Mouse (Mus musculus) embryonic facial prominence, embryonic 15.5 days (tissue): ENCODE results near the gene Ccdc115. TPM values are rescaled to one million over a fixed set of nuclear protein-coding genes. Genes with fewer than 3 reads are reported as not detected.

Source experiments
- ATAC-seq: fragments of 200-750 bp; cut with Nextera tagmentation; 2 replicates; pipeline ENCODE4 v1.8.0; 2017; ENCODE audit warnings: low read depth, moderate TSS enrichment; ENCODE audit not compliant: insufficient number of reproducible peaks, low FRiP score, low TSS enrichment
- H3K27ac ChIP-seq: fragments of 300-500 bp; sonication (generic); replicated peaks from 2 replicates; pipeline ENCODE4 v1.5.1; 2015; ENCODE audit warnings: mild to moderate bottlenecking, inconsistent platforms
- H3K27me3 ChIP-seq: fragments of 300-500 bp; sonication (generic); 2 replicates; pipeline ENCODE4 v1.6.1; 2015; ENCODE audit warnings: inconsistent platforms
- H3K36me3 ChIP-seq: fragments of 300-500 bp; sonication (generic); 2 replicates; pipeline ENCODE4 v1.6.1; 2015; ENCODE audit warnings: mild to moderate bottlenecking, inconsistent platforms
- H3K4me1 ChIP-seq: fragments of 300-500 bp; sonication (generic); 2 replicates; pipeline ENCODE4 v1.6.1; 2015; ENCODE audit warnings: inconsistent platforms
- H3K4me2 ChIP-seq: fragments of 300-500 bp; sonication (generic); replicated peaks from 2 replicates; pipeline ENCODE4 v1.6.1; 2015; ENCODE audit warnings: mild to moderate bottlenecking, inconsistent platforms
- H3K4me3 ChIP-seq: fragments of 300-500 bp; sonication (generic); replicated peaks from 2 replicates; pipeline ENCODE4 v1.5.1; 2015; ENCODE audit warnings: mild to moderate bottlenecking, inconsistent platforms
- H3K9ac ChIP-seq: fragments of 300-500 bp; sonication (generic); 2 replicates; pipeline ENCODE4 v1.6.1; 2015; ENCODE audit warnings: inconsistent platforms
- H3K9me3 ChIP-seq: fragments of 300-500 bp; sonication (generic); replicated peaks from 2 replicates; pipeline ENCODE4 v1.6.1; 2016; ENCODE audit warnings: inconsistent platforms
- WGBS: fragments of 180-500 bp; shearing (Covaris S2); methylation state at CpG from one replicate; pipeline ENCODE4 v1.1.7; 2015; 5-methylcytosine and 5-hydroxymethylcytosine counted together
- polyA plus RNA-seq: library from polyadenylated mRNA; unstranded; fragments of >200 nt; fragmentation: Nextera tagmentation; extraction: Ambion mirVana; gene quantifications from 2 replicates; pipeline ENCODE4 v1.2.1, GENCODE M21; 2015

The Ccdc115 gene
- polyA plus RNA-seq, result 57.3 and 58.4 TPM in 2 replicates

DNA sequence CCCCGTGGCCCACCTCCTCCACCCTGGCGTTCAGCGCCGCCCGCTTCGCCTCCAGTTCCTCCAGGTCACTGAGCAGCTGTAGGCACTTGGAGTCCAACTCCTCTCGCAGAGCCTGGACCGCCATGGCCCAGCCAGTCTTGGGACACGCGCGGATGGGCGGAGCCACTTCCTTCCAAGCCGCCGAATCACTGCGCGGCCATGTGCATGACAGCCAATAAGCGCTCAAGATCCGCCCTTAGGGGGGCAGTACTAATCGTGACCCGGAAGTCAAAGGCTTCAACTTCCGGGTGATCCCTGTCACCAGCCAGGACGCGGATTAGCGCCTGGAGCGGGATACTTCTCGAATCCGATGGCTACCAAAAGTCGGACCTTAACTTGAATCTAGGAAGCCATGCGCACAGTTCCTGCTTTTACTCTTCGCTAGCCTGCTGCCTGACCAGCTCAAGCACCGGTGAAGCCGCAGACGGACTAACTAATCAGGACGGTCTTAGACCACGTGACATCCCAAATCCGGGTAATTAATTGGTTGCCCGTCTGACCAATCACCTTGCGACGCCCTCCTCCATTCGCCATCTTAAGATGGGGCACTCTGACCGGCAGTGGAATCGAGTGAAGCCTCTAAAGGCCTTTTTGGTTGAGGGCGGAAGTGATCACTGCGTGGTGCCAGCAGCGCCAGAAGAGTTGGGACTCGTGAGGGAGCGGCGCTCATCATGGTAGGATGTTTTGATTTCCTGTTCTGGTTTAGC, at the start of gene Ccdc115, which contains the start of gene Imp4:
Ccdc115 (minus strand) TSS at position 458 of the 746 bp plus-strand sequence.
Imp4 (plus strand) TSS at position 637 of the 746 bp plus-strand sequence.
- Histone ChIP-seq H3K4me1 (peaks cover 22% of the 10 kb centered on the region), H3K36me3 (peaks cover 22% of the 10 kb centered on the region), H3K27ac (peak within 1 kb of the TSS; percentile 84), H3K4me2 (peak within 1 kb of the TSS; percentile 76), H3K9me3 (no peaks in the 10 kb centered on the region), H3K4me3 (peak within 1 kb of the TSS; percentile 71), H3K27me3 (no peaks in the 10 kb centered on the region), H3K9ac (peak within 1 kb of the TSS; percentile 62)
- ATAC-seq, result peak; percentile 96
- under 1% methylated on average over 48 of the region's 48 CpGs for WGBS

DNA sequence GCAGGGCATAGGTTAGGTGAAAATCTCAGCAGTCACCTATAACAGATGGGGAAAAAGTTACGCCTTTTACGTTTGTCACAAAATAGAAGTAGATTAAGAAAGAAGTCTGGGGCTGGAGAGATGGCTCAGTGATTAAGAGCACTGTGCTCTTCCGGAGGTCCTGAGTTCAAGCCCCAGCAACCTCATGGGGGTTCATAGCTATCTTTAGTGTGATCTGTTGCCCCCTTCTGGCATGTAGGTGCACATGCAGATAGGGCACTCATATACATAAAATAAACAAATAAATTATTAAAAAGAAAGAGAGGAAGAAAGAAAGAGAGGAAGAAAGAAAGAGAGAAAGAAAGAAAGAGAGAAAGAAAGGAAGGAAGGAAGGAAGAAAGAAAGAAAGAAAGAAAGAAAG, 47.9 kb upstream of the Ccdc115 start:
- WGBS, result 90% methylated on average over 3 of the region's 3 CpGs
- H3K4me1 ChIP-seq, result peaks cover 6% of the 10 kb centered on the region; the same call in 1 of the 2 replicates
- ATAC-seq, result no peak
- H3K9me3 ChIP-seq, result no peaks in the 10 kb centered on the region
- H3K4me2 ChIP-seq, result no peak overlapping the region
- no peaks in the 10 kb centered on the region for H3K27me3 ChIP-seq
- H3K4me3 ChIP-seq, result no peak overlapping the region
- H3K36me3 ChIP-seq, result no peaks in the 10 kb centered on the region
- no peak overlapping the region for H3K9ac ChIP-seq
- no peak overlapping the region for H3K27ac ChIP-seq

- Histone ChIP-seq H3K4me2 (peak overlapping the region; percentile 45), H3K36me3 (no peaks in the 10 kb centered on the region), H3K4me3 (peak overlapping the region; percentile 21), H3K27ac (no peak overlapping the region), H3K9me3 (no peaks in the 10 kb centered on the region), H3K9ac (no peak overlapping the region), H3K4me1 (peaks cover 6% of the 10 kb centered on the region; the same call in 1 of the 2 replicates), H3K27me3 (no peaks in the 10 kb centered on the region)
- ATAC-seq, result no peak
- WGBS, result 7% methylated on average over 25 of the region's 25 CpGs
Observed at GRCm38 (mm10) chr1:34485461-34486188, 46.2 kb upstream of the Ccdc115 start.

- no peak overlapping the region for H3K27ac ChIP-seq
- no peak overlapping the region for H3K4me3 ChIP-seq
- no peaks in the 10 kb centered on the region for H3K27me3 ChIP-seq
- H3K36me3 ChIP-seq, result no peaks in the 10 kb centered on the region
- no peaks in the 10 kb centered on the region for H3K9me3 ChIP-seq
- H3K4me1 ChIP-seq, result peaks cover 6% of the 10 kb centered on the region; the same call in 1 of the 2 replicates
- WGBS, result 63% methylated on average over 10 of the region's 10 CpGs
- no peak overlapping the region for H3K4me2 ChIP-seq
- H3K9ac ChIP-seq, result no peak overlapping the region
- ATAC-seq, result no peak
Observed at GRCm38 (mm10) chr1:34484470-34484869, 45.0 kb upstream of the Ccdc115 start.

DNA sequence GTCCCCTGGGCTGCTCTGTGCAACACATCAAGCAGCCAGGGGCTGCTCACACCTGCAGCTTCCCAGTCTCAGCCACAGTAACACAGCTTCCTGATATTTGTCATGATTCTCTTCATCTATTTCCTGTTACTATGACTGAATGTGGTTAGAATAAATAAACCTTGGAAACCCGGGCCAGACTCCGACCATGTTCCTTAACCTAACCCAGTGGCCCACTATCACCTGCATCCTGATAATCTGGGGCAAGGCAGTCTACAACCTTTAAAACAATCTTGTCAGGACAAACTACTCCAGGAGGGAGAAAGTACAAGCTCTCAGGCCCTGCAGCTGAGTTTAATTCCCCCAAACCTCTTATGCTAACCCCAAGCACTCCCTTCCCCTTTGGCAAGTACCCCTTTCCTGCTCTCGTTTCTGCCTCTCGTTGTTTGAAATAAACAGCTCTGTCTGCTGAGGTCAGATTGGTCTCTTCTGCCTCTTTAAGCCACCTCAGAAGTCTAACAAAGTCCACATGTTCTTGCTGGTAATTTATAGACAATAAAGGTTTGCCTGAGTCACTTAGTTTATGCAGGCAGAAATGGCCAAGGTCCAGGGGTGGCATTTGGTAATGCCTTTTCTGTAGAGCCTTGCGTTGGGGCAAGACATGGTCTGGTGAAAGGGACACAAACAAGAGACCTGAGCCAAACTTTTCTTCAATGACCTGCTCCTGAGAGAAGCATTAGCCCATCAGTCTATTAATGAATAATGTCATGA, 42.6 kb upstream of the Ccdc115 start:
- no peak overlapping the region for H3K4me2 ChIP-seq
- no peaks in the 10 kb centered on the region for H3K9me3 ChIP-seq
- H3K9ac ChIP-seq, result no peak overlapping the region
- no peaks in the 10 kb centered on the region for H3K27me3 ChIP-seq
- no peaks in the 10 kb centered on the region for H3K36me3 ChIP-seq
- 48% methylated on average over 5 of the region's 5 CpGs for WGBS
- H3K4me3 ChIP-seq, result no peak overlapping the region
- no peak for ATAC-seq
- H3K27ac ChIP-seq, result no peak overlapping the region
- H3K4me1 ChIP-seq, result peaks cover 11% of the 10 kb centered on the region

DNA sequence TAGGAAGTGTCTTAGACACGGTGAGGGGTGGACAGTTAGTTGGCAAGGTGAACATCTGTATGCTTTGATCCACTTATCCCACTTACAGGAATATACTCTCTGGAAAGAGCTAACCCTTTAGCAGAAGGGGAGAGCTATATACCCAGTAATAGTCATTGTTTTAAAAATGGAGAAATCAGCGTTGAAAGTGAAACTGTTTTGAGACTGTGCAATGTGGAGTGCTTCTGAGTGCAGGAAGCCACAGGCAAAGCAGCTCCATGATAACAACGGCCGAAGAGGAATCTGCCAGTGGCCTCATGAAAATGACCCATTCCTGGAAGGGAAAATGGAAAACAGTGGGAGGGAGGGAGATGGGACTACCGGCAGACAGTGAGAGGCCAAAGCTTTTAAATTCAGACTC, 41.3 kb upstream of the Ccdc115 start:
- ATAC-seq, result no peak
- Histone ChIP-seq H3K27me3 (no peaks in the 10 kb centered on the region), H3K4me3 (no peak overlapping the region), H3K27ac (no peak overlapping the region), H3K36me3 (no peaks in the 10 kb centered on the region), H3K9ac (no peak overlapping the region), H3K9me3 (no peaks in the 10 kb centered on the region), H3K4me1 (peaks cover 10% of the 10 kb centered on the region), H3K4me2 (no peak overlapping the region)
- 69% methylated on average over 5 of the region's 5 CpGs for WGBS

DNA sequence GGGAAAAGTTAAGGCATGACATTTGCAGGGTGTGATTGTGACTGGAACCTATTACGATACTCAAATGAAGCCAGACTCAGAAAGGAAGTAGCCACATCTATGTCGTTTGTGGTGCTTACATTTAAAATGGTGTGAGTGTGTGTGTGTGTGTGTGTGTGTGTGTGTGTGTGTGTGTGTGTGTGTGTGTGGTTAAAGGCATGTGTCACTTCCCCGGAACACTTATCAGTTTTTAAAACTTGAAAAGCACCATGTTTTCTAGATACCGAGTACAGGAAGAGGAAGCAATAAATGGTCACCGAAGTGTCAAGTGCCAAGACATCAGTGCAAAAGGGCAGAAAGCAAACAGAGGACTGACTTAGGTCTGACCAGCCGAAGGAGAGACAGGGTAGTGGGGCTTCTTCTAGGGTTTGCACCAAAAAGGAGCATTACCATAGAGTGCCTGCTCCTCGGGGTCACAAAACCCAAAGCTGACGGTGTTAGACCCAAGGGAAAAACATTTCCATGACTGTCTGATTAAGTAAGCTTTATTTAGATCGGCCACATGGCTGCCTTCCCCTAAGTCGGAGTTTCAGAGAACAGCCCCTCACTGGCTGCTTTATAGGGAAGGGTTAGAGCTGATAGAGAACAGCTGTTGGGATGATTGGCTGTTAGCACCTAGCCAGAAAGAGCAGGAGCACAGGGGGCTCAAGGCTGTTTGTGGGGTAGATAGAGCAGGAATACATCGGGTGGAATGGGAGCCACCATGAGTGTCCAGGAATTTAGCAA, 39.6 kb upstream of the Ccdc115 start:
- Histone ChIP-seq H3K9ac (no peak overlapping the region), H3K36me3 (no peaks in the 10 kb centered on the region), H3K4me1 (peaks cover 5% of the 10 kb centered on the region; the same call in 1 of the 2 replicates), H3K27me3 (no peaks in the 10 kb centered on the region), H3K9me3 (no peaks in the 10 kb centered on the region), H3K27ac (no peak overlapping the region), H3K4me3 (no peak overlapping the region), H3K4me2 (no peak overlapping the region)
- WGBS, result 36% methylated on average over 11 of the region's 11 CpGs
- ATAC-seq, result no peak

GRCm38 (mm10) chr1:34472427-34473300, 33.2 kb upstream of the Ccdc115 start:
- peaks cover 13% of the 10 kb centered on the region; the same call in 1 of the 2 replicates for H3K27me3 ChIP-seq
- H3K9ac ChIP-seq, result peak overlapping the region; percentile 28
- H3K27ac ChIP-seq, result no peak overlapping the region
- H3K9me3 ChIP-seq, result no peaks in the 10 kb centered on the region
- peak overlapping the region; percentile 92 for H3K4me2 ChIP-seq
- H3K4me3 ChIP-seq, result peak overlapping the region; percentile 54
- 0% methylated on average over 42 of the region's 43 CpGs for WGBS
- peaks cover 9% of the 10 kb centered on the region; the same call in 1 of the 2 replicates for H3K4me1 ChIP-seq
- no peaks in the 10 kb centered on the region for H3K36me3 ChIP-seq
- ATAC-seq, result peak; percentile 49; the same call in 1 of the 2 replicates

GRCm38 (mm10) chr1:34469801-34470200, 30.3 kb upstream of the Ccdc115 start:
- Histone ChIP-seq H3K4me2 (no peak overlapping the region), H3K4me1 (peaks cover 9% of the 10 kb centered on the region; the same call in 1 of the 2 replicates), H3K9ac (no peak overlapping the region), H3K36me3 (no peaks in the 10 kb centered on the region), H3K9me3 (no peaks in the 10 kb centered on the region), H3K4me3 (no peak overlapping the region), H3K27me3 (peaks cover 13% of the 10 kb centered on the region; the same call in 1 of the 2 replicates), H3K27ac (no peak overlapping the region)
- WGBS, result 62% methylated on average over 5 of the region's 5 CpGs
- ATAC-seq, result no peak

GRCm38 (mm10) chr1:34468500-34468899, 29.0 kb upstream of the Ccdc115 start:
- Histone ChIP-seq H3K27me3 (peaks cover 13% of the 10 kb centered on the region; the same call in 1 of the 2 replicates), H3K36me3 (no peaks in the 10 kb centered on the region), H3K9ac (no peak overlapping the region), H3K4me2 (no peak overlapping the region), H3K27ac (no peak overlapping the region), H3K4me1 (peaks cover 9% of the 10 kb centered on the region; the same call in 1 of the 2 replicates), H3K9me3 (no peaks in the 10 kb centered on the region), H3K4me3 (no peak overlapping the region)
- ATAC-seq, result no peak
- WGBS, result 67% methylated on average over 4 of the region's 4 CpGs
